Mouse (Mus musculus): ENCODE results near the gene Tex264. TPM values are rescaled to one million over a fixed set of nuclear protein-coding genes. Genes with fewer than 3 reads are reported as not detected.
"Not testable (repeated sequence)": the region's sequence is repeated elsewhere in the genome, so short reads cannot be mapped to it uniquely, and the experiment has no call there.

The Tex264 gene
- polyA plus RNA-seq, 1 experiment from 2014 or later = 91.0 TPM

DNA sequence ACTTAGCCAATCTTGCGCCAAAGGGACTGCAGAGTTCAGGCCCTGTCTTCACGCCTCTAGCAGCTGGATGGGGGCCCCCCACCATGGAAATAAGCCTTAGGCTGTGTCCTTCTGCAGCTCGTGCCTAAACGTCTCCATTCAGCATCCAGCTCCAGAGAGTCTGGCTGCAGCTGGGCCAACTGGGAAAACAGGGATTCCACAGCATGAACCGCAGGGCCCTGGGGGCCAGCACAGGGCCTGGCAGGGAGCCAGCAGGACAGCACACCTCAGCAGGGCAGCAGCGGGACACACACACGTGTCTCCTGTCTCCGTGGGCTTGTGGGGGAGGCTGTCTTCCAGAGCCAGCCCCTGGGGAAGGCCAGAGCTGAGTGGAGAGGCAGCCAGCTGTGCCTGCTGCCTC, 57.9 kb downstream of the Tex264 start:
- H3K4me3 ChIP-seq (ENCODE audit: low read length); H3K4me1 ChIP-seq (ENCODE audit: control insufficient read depth, insufficient read depth, low read depth, low read length); H3K27ac ChIP-seq (ENCODE audit: low read depth, low read length); H3K27me3 ChIP-seq (replicated peaks; ENCODE audit: control insufficient read depth, insufficient read depth, low read length); H3K4me2 ChIP-seq (ENCODE audit: low read length); H3K9me3 ChIP-seq (ENCODE audit: control insufficient read depth, low read length); ATAC-seq; H3K36me3 ChIP-seq (ENCODE audit: control insufficient read depth, insufficient read depth, low read length); H3K9ac ChIP-seq (ENCODE audit: low read depth, low read length): not testable (repeated sequence)
- WGBS = 21% methylated on average over 8 of the region's 8 CpGs

DNA sequence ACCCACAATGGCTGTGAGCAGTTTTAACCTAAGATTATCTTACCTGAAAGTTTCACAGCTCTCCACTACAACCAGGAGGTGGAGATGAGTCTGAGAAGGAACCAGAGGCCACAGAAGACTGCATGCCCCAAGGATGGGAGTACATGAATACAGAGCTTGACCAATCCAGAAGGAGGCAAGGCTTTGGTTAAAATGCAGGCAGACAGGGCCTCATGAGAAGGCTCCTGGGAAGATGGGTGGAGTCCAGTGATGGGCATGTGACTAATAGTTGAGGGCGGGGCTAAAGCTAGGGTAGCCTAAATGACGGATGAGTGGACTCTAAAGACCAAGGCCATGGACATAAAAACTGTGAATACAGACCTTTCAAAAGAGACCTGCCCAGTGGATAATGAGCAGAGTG, 59.4 kb downstream of the Tex264 start, which contains the start of gene Iqcf6:
Iqcf6 (plus strand) TSS at position 301 of the 400 bp plus-strand sequence.
- no peaks in the 10 kb centered on the region for H3K27me3 ChIP-seq (replicated peaks; ENCODE audit: control insufficient read depth, insufficient read depth, low read length)
- H3K9ac ChIP-seq (ENCODE audit: low read depth, low read length) = no peak within 1 kb of the TSS
- H3K4me3 ChIP-seq (ENCODE audit: low read length) = no peak within 1 kb of the TSS
- H3K27ac ChIP-seq (ENCODE audit: low read depth, low read length) = no peak within 1 kb of the TSS
- no peaks in the 10 kb centered on the region for H3K36me3 ChIP-seq (ENCODE audit: control insufficient read depth, insufficient read depth, low read length)
- no peaks in the 10 kb centered on the region for H3K4me1 ChIP-seq (ENCODE audit: control insufficient read depth, insufficient read depth, low read depth, low read length)
- no peak for ATAC-seq
- H3K9me3 ChIP-seq (ENCODE audit: control insufficient read depth, low read length) = no peaks in the 10 kb centered on the region
- WGBS = 78% methylated on average over 2 of the region's 2 CpGs
- H3K4me2 ChIP-seq (ENCODE audit: low read length) = no peak within 1 kb of the TSS

DNA sequence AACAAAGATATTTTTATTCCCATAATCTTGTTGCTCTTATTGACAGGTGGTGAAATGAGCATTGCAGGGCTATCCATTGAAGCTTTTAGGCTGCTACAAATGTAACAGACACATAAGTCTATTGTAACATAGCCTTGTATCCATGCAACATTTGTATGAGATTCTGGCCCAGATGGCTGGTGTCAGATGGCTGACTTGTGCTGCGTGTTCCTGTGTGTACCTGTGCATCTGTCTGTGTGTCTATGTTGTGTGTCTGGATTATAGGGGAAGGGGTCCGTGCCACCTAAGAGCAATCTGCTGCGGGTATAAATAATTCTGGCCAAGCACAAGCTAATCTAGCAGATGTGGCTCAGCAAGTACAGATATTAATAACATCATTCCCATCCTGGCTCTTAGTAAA, 68.2 kb downstream of the Tex264 start:
- Histone ChIP-seq H3K27me3 (replicated peaks; ENCODE audit: control insufficient read depth, insufficient read depth, low read length) (no peaks in the 10 kb centered on the region), H3K9ac (ENCODE audit: low read depth, low read length) (no peak overlapping the region), H3K4me1 (ENCODE audit: control insufficient read depth, insufficient read depth, low read depth, low read length) (no peaks in the 10 kb centered on the region), H3K9me3 (ENCODE audit: control insufficient read depth, low read length) (no peaks in the 10 kb centered on the region), H3K36me3 (ENCODE audit: control insufficient read depth, insufficient read depth, low read length) (no peaks in the 10 kb centered on the region), H3K4me3 (ENCODE audit: low read length) (no peak overlapping the region), H3K27ac (ENCODE audit: low read depth, low read length) (no peak overlapping the region), H3K4me2 (ENCODE audit: low read length) (no peak overlapping the region)
- no peak for ATAC-seq
- 84% methylated on average over 3 of the region's 3 CpGs for WGBS

DNA sequence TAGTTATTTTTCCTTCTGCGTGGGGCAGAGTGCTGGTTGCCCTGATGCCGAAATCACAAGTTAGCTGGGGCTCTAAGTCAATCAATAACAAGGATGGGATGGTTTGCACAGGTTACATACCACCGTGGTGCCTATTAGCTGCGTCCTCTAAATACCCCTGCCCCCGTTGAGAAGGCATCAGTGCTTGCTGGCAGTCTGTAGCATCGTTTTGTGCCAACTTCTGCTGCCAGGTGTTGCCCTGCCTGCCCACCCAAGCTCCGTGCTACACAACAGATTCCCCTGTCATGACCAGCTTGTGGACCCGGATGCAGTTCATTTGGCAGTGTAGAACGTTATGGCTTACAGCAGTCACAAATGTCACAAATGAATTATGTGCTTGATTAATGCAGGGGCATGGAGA, 69.4 kb downstream of the Tex264 start:
- Histone ChIP-seq H3K4me2 (ENCODE audit: low read length) (no peak overlapping the region), H3K9ac (ENCODE audit: low read depth, low read length) (no peak overlapping the region), H3K27me3 (replicated peaks; ENCODE audit: control insufficient read depth, insufficient read depth, low read length) (no peaks in the 10 kb centered on the region), H3K4me1 (ENCODE audit: control insufficient read depth, insufficient read depth, low read depth, low read length) (no peaks in the 10 kb centered on the region), H3K9me3 (ENCODE audit: control insufficient read depth, low read length) (no peaks in the 10 kb centered on the region), H3K36me3 (ENCODE audit: control insufficient read depth, insufficient read depth, low read length) (no peaks in the 10 kb centered on the region), H3K4me3 (ENCODE audit: low read length) (no peak overlapping the region), H3K27ac (ENCODE audit: low read depth, low read length) (no peak overlapping the region)
- WGBS = 81% methylated on average over 9 of the region's 9 CpGs
- ATAC-seq = no peak

DNA sequence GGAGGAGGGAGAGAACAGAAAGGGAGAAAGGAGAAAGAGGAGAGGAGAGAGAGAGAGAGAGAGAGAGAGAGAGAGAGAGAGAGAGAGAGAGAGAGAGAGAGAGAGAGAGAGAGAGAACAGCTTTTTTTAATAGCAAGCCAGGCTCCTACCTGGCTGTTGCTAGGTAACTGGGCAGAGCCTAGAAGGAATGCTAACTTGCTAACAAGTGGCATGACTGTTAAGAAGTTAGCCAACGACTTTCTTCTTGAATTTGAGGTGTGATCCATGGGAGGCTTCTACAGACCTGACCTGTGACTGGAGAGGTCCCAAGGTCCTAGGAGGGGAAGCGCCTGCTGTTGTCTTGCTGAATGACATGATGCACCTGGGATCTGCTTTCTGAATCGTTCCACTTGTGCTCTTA, 71.1 kb downstream of the Tex264 start:
- no peaks in the 10 kb centered on the region for H3K9me3 ChIP-seq (ENCODE audit: control insufficient read depth, low read length)
- H3K36me3 ChIP-seq (ENCODE audit: control insufficient read depth, insufficient read depth, low read length) = no peaks in the 10 kb centered on the region
- H3K27me3 ChIP-seq (replicated peaks; ENCODE audit: control insufficient read depth, insufficient read depth, low read length) = no peaks in the 10 kb centered on the region
- no peak overlapping the region for H3K27ac ChIP-seq (ENCODE audit: low read depth, low read length)
- no peak overlapping the region for H3K4me3 ChIP-seq (ENCODE audit: low read length)
- no peak overlapping the region for H3K4me2 ChIP-seq (ENCODE audit: low read length)
- 52% methylated on average over 3 of the region's 3 CpGs for WGBS
- H3K4me1 ChIP-seq (ENCODE audit: control insufficient read depth, insufficient read depth, low read depth, low read length) = no peaks in the 10 kb centered on the region
- H3K9ac ChIP-seq (ENCODE audit: low read depth, low read length) = no peak overlapping the region
- no peak for ATAC-seq

DNA sequence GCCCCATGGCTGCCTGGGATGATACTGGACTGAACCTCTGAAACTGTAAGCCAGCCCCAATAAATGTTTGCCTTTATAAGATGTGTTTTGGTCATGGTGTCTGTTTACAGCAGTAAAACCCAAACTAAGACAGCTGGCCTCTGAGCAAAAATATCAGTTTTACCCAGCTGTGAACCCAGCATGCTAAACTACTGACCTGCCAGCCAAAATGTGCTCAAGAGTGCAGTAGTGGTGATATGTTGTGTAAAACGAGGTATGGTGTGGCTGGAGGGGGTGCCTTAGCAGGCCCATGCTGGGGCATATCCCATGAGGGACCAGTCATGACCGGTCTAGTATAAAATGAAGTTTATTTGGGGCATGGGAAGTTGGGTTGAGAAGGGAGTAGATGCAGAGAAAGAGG, 71.8 kb downstream of the Tex264 start:
- 65% methylated on average over 2 of the region's 2 CpGs for WGBS
- Histone ChIP-seq H3K27ac (ENCODE audit: low read depth, low read length) (no peak overlapping the region), H3K9ac (ENCODE audit: low read depth, low read length) (no peak overlapping the region), H3K4me1 (ENCODE audit: control insufficient read depth, insufficient read depth, low read depth, low read length) (no peaks in the 10 kb centered on the region), H3K9me3 (ENCODE audit: control insufficient read depth, low read length) (no peaks in the 10 kb centered on the region), H3K4me2 (ENCODE audit: low read length) (no peak overlapping the region), H3K4me3 (ENCODE audit: low read length) (no peak overlapping the region), H3K36me3 (ENCODE audit: control insufficient read depth, insufficient read depth, low read length) (no peaks in the 10 kb centered on the region), H3K27me3 (replicated peaks; ENCODE audit: control insufficient read depth, insufficient read depth, low read length) (no peaks in the 10 kb centered on the region)
- ATAC-seq = no peak

DNA sequence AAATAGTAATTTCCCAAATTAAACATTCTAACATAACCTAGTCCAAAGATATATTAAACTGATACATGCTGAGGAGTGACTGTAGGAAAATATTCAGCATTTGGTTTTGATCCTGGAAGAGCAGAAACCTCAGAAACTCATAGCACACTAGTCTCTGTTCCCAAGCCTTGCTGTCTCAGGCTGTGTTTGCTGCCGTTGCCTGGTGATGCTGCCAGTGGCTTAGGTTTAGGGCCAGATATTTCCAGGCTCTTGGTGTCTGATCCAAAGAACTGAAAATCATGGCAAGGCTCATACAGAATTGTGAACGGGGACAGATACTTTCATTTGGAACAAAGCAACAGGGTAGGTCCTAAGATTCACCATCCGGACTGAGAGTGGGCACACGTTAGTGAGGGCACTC, 75.0 kb downstream of the Tex264 start:
- no peak overlapping the region for H3K27ac ChIP-seq (ENCODE audit: low read depth, low read length)
- no peaks in the 10 kb centered on the region for H3K36me3 ChIP-seq (ENCODE audit: control insufficient read depth, insufficient read depth, low read length)
- H3K4me3 ChIP-seq (ENCODE audit: low read length) = no peak overlapping the region
- H3K4me1 ChIP-seq (ENCODE audit: control insufficient read depth, insufficient read depth, low read depth, low read length) = no peaks in the 10 kb centered on the region
- no peaks in the 10 kb centered on the region for H3K9me3 ChIP-seq (ENCODE audit: control insufficient read depth, low read length)
- no peak for ATAC-seq
- WGBS = 81% methylated on average over 4 of the region's 4 CpGs
- H3K9ac ChIP-seq (ENCODE audit: low read depth, low read length) = no peak overlapping the region
- H3K27me3 ChIP-seq (replicated peaks; ENCODE audit: control insufficient read depth, insufficient read depth, low read length) = no peaks in the 10 kb centered on the region
- H3K4me2 ChIP-seq (ENCODE audit: low read length) = no peak overlapping the region

Other genes starting within 250 kb of the Tex264 start
- 26.2 and 26.6 TPM in 2 replicates for gene Acy1, start 247.6 kb downstream of the Tex264 start, polyA plus RNA-seq (2015; fragmentation: Nextera tagmentation; extraction: Ambion mirVana)
- 12.1 and 13.2 TPM in 2 replicates for gene Abhd14b, start 238.5 kb downstream of the Tex264 start, polyA plus RNA-seq (2015; fragmentation: Nextera tagmentation; extraction: Ambion mirVana)
- 83.8 and 87.8 TPM in 2 replicates for gene Abhd14a, start 238.2 kb downstream of the Tex264 start, polyA plus RNA-seq (2015; fragmentation: Nextera tagmentation; extraction: Ambion mirVana)
- gene Pcbp4, start 232.6 kb downstream of the Tex264 start, polyA plus RNA-seq (2015; fragmentation: Nextera tagmentation; extraction: Ambion mirVana) = 228 and 235 TPM in 2 replicates
- 1.3 and 1.4 TPM in 2 replicates for gene Gpr62, start 220.0 kb downstream of the Tex264 start, polyA plus RNA-seq (2015; fragmentation: Nextera tagmentation; extraction: Ambion mirVana)
- gene Rrp9, start 210.0 kb downstream of the Tex264 start, polyA plus RNA-seq (2015; fragmentation: Nextera tagmentation; extraction: Ambion mirVana) = 43.1 and 43.9 TPM in 2 replicates
- gene Parp3, start 209.0 kb downstream of the Tex264 start, polyA plus RNA-seq (2015; fragmentation: Nextera tagmentation; extraction: Ambion mirVana) = 1.3 TPM in 2 replicates
- not detected in 2 replicates for gene Iqcf1, start 186.0 kb downstream of the Tex264 start, polyA plus RNA-seq (2015; fragmentation: Nextera tagmentation; extraction: Ambion mirVana)
- not detected in 2 replicates for gene Iqcf5, start 171.4 kb downstream of the Tex264 start, polyA plus RNA-seq (2015; fragmentation: Nextera tagmentation; extraction: Ambion mirVana)
- gene Iqcf3, start 124.3 kb downstream of the Tex264 start, polyA plus RNA-seq (2015; fragmentation: Nextera tagmentation; extraction: Ambion mirVana) = not detected in 2 replicates
- not detected in 2 replicates for gene Iqcf4, start 114.9 kb downstream of the Tex264 start, polyA plus RNA-seq (2015; fragmentation: Nextera tagmentation; extraction: Ambion mirVana)
- gene Iqcf6, start 59.3 kb downstream of the Tex264 start, polyA plus RNA-seq (2015; fragmentation: Nextera tagmentation; extraction: Ambion mirVana) = not detected in 2 replicates
- 11.3 and 12.3 TPM in 2 replicates for gene Grm2, start 29.8 kb downstream of the Tex264 start, polyA plus RNA-seq (2015; fragmentation: Nextera tagmentation; extraction: Ambion mirVana)
- 4.6 and 5.3 TPM in 2 replicates for gene Rad54l2, start 103.3 kb upstream of the Tex264 start, polyA plus RNA-seq (2015; fragmentation: Nextera tagmentation; extraction: Ambion mirVana)
- 15.2 and 20.9 TPM in 2 replicates for gene Dcaf1, start 135.9 kb upstream of the Tex264 start, polyA plus RNA-seq (2015; fragmentation: Nextera tagmentation; extraction: Ambion mirVana)
- 7.9 and 11.8 TPM in 2 replicates for gene Rbm15b, start 201.5 kb upstream of the Tex264 start, polyA plus RNA-seq (2015; fragmentation: Nextera tagmentation; extraction: Ambion mirVana)
- 185 and 188 TPM in 2 replicates for gene Manf, start 206.1 kb upstream of the Tex264 start, polyA plus RNA-seq (2015; fragmentation: Nextera tagmentation; extraction: Ambion mirVana)

All from hindbrain, embryonic 16.5 days (tissue).